Mouse (Mus musculus) adrenal gland (tissue): ENCODE measurements around the gene Pcdh8.

Experiments
- intact Hi-C: fragments of 180-260 bp; cut with DNase I; formaldehyde crosslinking; loops from one replicate; pipeline ENCODE4 v1.15.1; 2025
- microRNA-seq, 2 experiments: library from miRNA; unstranded; fragments of <30 nt; microRNA quantifications; one replicate each; pipeline ENCODE4; 2019

Pcdh8 gene

GRCm38 (mm10) chr14:79754601-79755222 is 16.4 kb downstream of the Pcdh8 start:
- intact Hi-C loops: no loop called here

GRCm38 (mm10) chr14:79754157-79754556 is 17.0 kb downstream of the Pcdh8 start:
- intact Hi-C loops: no loop called here

- intact Hi-C loops: no loop called here
Observed at GRCm38 (mm10) chr14:79753733-79754132, 17.4 kb downstream of the Pcdh8 start.

- intact Hi-C loops: no loop called here
Observed at GRCm38 (mm10) chr14:79740515-79740914, 30.6 kb downstream of the Pcdh8 start.

GRCm38 (mm10) chr14:79738441-79738840 is 32.7 kb downstream of the Pcdh8 start:
- intact Hi-C loops: no loop called here

- intact Hi-C loops: no loop called here
Observed at GRCm38 (mm10) chr14:79737642-79738379, 33.3 kb downstream of the Pcdh8 start.

GRCm38 (mm10) chr14:79736781-79737180 is 34.3 kb downstream of the Pcdh8 start:
- intact Hi-C loops: no loop called here

GRCm38 (mm10) chr14:79733501-79733900 is 37.6 kb downstream of the Pcdh8 start:
- intact Hi-C loops: no loop called here

- intact Hi-C loops: no loop called here
Observed at GRCm38 (mm10) chr14:79728811-79729210, 42.3 kb downstream of the Pcdh8 start.

- intact Hi-C loops: no loop called here
Observed at GRCm38 (mm10) chr14:79724002-79724681, 47.0 kb downstream of the Pcdh8 start.

- intact Hi-C loops: no loop called here
Observed at GRCm38 (mm10) chr14:79722228-79722627, 48.9 kb downstream of the Pcdh8 start.

Small RNA genes lying within 50 kb of the gene (microRNA-seq; reads per million reads assigned to microRNA genes)
- 0 reads per million in 2 experiments for gene Mir759
